Mouse (Mus musculus) MEL (cell line): ENCODE measurements around the gene Eif4e1b. TPM values are rescaled to one million over a fixed set of nuclear protein-coding genes. Genes with fewer than 3 reads are reported as not detected.

Source experiments
- DNase-seq: peaks from one replicate; pipeline ENCODE4 v3.0.0; 2011; ENCODE audit warnings: low read depth, low spot score
- H3K27ac ChIP-seq: 2 replicates; pipeline ENCODE4 v1.5.1; 2012; ENCODE audit warnings: low read depth, mild to moderate bottlenecking, control low read depth, low read length, moderate library complexity; ENCODE audit not compliant: control insufficient read depth
- H3K27me3 ChIP-seq, 2 experiments: fragments of 150-350 bp in 1 of 2; sonication (generic) in 1 of 2; 2 replicates each; pipeline ENCODE4 v1.6.1; 2012; ENCODE audit warnings: low read length in 2 of 2, mild to moderate bottlenecking in 2 of 2, improper control_type of control experiment in 1 of 2, moderate library complexity in 1 of 2; ENCODE audit not compliant: insufficient read depth in 2 of 2, control insufficient read depth in 1 of 2
- H3K36me3 ChIP-seq, 2 experiments: 2 replicates each; pipeline ENCODE4 v1.6.1; 2012 to 2014; ENCODE audit warnings: low read length in 2 of 2, improper control_type of control experiment in 1 of 2, inconsistent platforms in 1 of 2, mild to moderate bottlenecking in 1 of 2; ENCODE audit not compliant: insufficient read depth in 2 of 2, control insufficient read depth in 1 of 2
- H3K4me1 ChIP-seq, 2 experiments: fragments of 150-350 bp in 1 of 2; sonication (generic) in 1 of 2; 2 replicates each; pipeline ENCODE4 v1.6.1; 2012; ENCODE audit warnings: low read length in 2 of 2, improper control_type of control experiment in 1 of 2, mild to moderate bottlenecking in 1 of 2; ENCODE audit not compliant: insufficient read depth in 2 of 2, control insufficient read depth in 1 of 2
- H3K4me3 ChIP-seq, 2 experiments: fragments of 150-350 bp in 1 of 2; sonication (generic) in 1 of 2; 2 replicates each; pipeline ENCODE4 v1.5.1; 2012; ENCODE audit warnings: low read depth in 2 of 2, low read length in 2 of 2, mild to moderate bottlenecking in 2 of 2, moderate library complexity in 2 of 2, control low read depth in 1 of 2, improper control_type of control experiment in 1 of 2; ENCODE audit not compliant: control insufficient read depth in 1 of 2, insufficient read depth in 1 of 2
- H3K79me2 ChIP-seq: 2 replicates; pipeline ENCODE4 v1.6.1; 2012; ENCODE audit warnings: mild to moderate bottlenecking, low read length, moderate library complexity; ENCODE audit not compliant: control insufficient read depth, poor library complexity, insufficient read depth
- H3K9ac ChIP-seq: 2 replicates; pipeline ENCODE4 v1.6.1; 2012; ENCODE audit warnings: low read depth, mild to moderate bottlenecking, control low read depth, low read length, moderate library complexity; ENCODE audit not compliant: control insufficient read depth, poor library complexity, severe bottlenecking
- H3K9me3 ChIP-seq: fragments of 150-350 bp; sonication (generic); replicated peaks from 2 replicates; pipeline ENCODE4 v1.6.1; 2012; ENCODE audit warnings: mild to moderate bottlenecking, low read length, improper control_type of control experiment, moderate library complexity; ENCODE audit not compliant: insufficient read depth
- BHLHE40 ChIP-seq: IDR thresholded peaks from 2 replicates; pipeline ENCODE4 v1.6.1; 2012; ENCODE audit warnings: low read depth, mild to moderate bottlenecking, inconsistent platforms, low read length, improper control_type of control experiment, borderline replicate concordance
- CHD2 ChIP-seq: IDR thresholded peaks from 2 replicates; pipeline ENCODE4 v1.6.1; 2011; ENCODE audit warnings: low read length, improper control_type of control experiment
- E2F4 ChIP-seq: IDR thresholded peaks from 2 replicates; pipeline ENCODE4 v1.6.1; 2011; ENCODE audit warnings: low read depth, low read length, improper control_type of control experiment, borderline replicate concordance
- ELF1 ChIP-seq: IDR thresholded peaks from 2 replicates; pipeline ENCODE4 v1.6.1; 2014; ENCODE audit warnings: low read depth, mild to moderate bottlenecking, inconsistent platforms, low read length, improper control_type of control experiment, moderate library complexity
- EP300 ChIP-seq, 2 experiments: IDR thresholded peaks; 2 replicates each; pipeline ENCODE4 v1.6.1; 2011; ENCODE audit warnings: improper control_type of control experiment in 2 of 2, low read length in 2 of 2, low read depth in 1 of 2, mild to moderate bottlenecking in 1 of 2
- GATA1 ChIP-seq: IDR thresholded peaks from 2 replicates; pipeline ENCODE4 v1.6.1; 2011; ENCODE audit warnings: low read depth, low read length, improper control_type of control experiment
- HCFC1 ChIP-seq: IDR thresholded peaks from 2 replicates; pipeline ENCODE4 v1.6.1; 2012; ENCODE audit warnings: low read depth, mild to moderate bottlenecking, inconsistent platforms, low read length, improper control_type of control experiment, moderate library complexity
- JUND ChIP-seq: IDR thresholded peaks from 2 replicates; pipeline ENCODE4 v1.6.1; 2011; ENCODE audit warnings: low read depth, mild to moderate bottlenecking, improper control_type of control experiment, low read length
- KAT2A ChIP-seq: conservative IDR thresholded peaks from 2 replicates; pipeline ENCODE4 v1.6.1; 2012; ENCODE audit warnings: low read depth, low read length, improper control_type of control experiment, inconsistent platforms
- MAFK ChIP-seq: IDR thresholded peaks from 2 replicates; pipeline ENCODE4 v1.6.1; 2011; ENCODE audit warnings: low read depth, mild to moderate bottlenecking, low read length, improper control_type of control experiment, borderline replicate concordance
- MAZ ChIP-seq: IDR thresholded peaks from 2 replicates; pipeline ENCODE4 v1.6.1; 2012; ENCODE audit warnings: low read depth, mild to moderate bottlenecking, inconsistent platforms, low read length, improper control_type of control experiment
- MXI1 ChIP-seq: IDR thresholded peaks from 2 replicates; pipeline ENCODE4 v1.6.1; 2011; ENCODE audit warnings: mild to moderate bottlenecking, low read depth, low read length, improper control_type of control experiment
- MYB ChIP-seq: IDR thresholded peaks from 2 replicates; pipeline ENCODE4 v1.6.1; 2011; ENCODE audit warnings: mild to moderate bottlenecking, low read depth, low read length, improper control_type of control experiment
- MYC ChIP-seq: IDR thresholded peaks from 2 replicates; pipeline ENCODE4 v1.6.1; 2011; ENCODE audit warnings: low read depth, mild to moderate bottlenecking, low read length, improper control_type of control experiment, moderate library complexity
- NRF1 ChIP-seq: IDR thresholded peaks from 2 replicates; pipeline ENCODE4 v1.6.1; 2014; ENCODE audit warnings: low read depth, mild to moderate bottlenecking, inconsistent platforms, low read length, improper control_type of control experiment, moderate library complexity; ENCODE audit not compliant: poor library complexity, insufficient read depth, severe bottlenecking
- POLR2A ChIP-seq, 2 experiments: IDR thresholded peaks; 2 replicates each; pipeline ENCODE4 v1.6.1; 2011 to 2012; ENCODE audit warnings: low read length in 2 of 2, mild to moderate bottlenecking in 2 of 2, control low read depth in 1 of 2, improper control_type of control experiment in 1 of 2, low read depth in 1 of 2, moderate library complexity in 1 of 2; ENCODE audit not compliant: control insufficient read depth in 1 of 2, insufficient read depth in 1 of 2, poor library complexity in 1 of 2
- POLR2AphosphoS2 ChIP-seq: IDR thresholded peaks from 2 replicates; pipeline ENCODE4 v1.6.1; 2011; ENCODE audit warnings: low read length, improper control_type of control experiment
- POLR2AphosphoS5 ChIP-seq: IDR thresholded peaks from 2 replicates; pipeline ENCODE4 v1.6.1; 2012; ENCODE audit warnings: low read depth, borderline replicate concordance, mild to moderate bottlenecking, inconsistent platforms, low read length, moderate library complexity, mixed read lengths
- RAD21 ChIP-seq: IDR thresholded peaks from 2 replicates; pipeline ENCODE4 v1.6.1; 2011; ENCODE audit warnings: mild to moderate bottlenecking, low read depth, low read length, improper control_type of control experiment
- RCOR1 ChIP-seq: IDR thresholded peaks from 2 replicates; pipeline ENCODE4 v1.6.1; 2012; ENCODE audit warnings: low read depth, mild to moderate bottlenecking, inconsistent platforms, low read length, improper control_type of control experiment
- SIN3A ChIP-seq: IDR thresholded peaks from 2 replicates; pipeline ENCODE4 v1.6.1; 2012; ENCODE audit warnings: low read length, improper control_type of control experiment, inconsistent platforms
- SMC3 ChIP-seq: IDR thresholded peaks from 2 replicates; pipeline ENCODE4 v1.6.1; 2011; ENCODE audit warnings: low read depth, low read length, improper control_type of control experiment
- TBP ChIP-seq: IDR thresholded peaks from 2 replicates; pipeline ENCODE4 v1.8.0; 2011; ENCODE audit warnings: low read depth, low read length, improper control_type of control experiment
- UBTF ChIP-seq: IDR thresholded peaks from 2 replicates; pipeline ENCODE4 v1.6.1; 2012; ENCODE audit warnings: low read depth, mild to moderate bottlenecking, inconsistent platforms, low read length, improper control_type of control experiment, moderate library complexity, borderline replicate concordance; ENCODE audit not compliant: insufficient read depth
- ZKSCAN1 ChIP-seq: IDR thresholded peaks from 2 replicates; pipeline ENCODE4 v1.6.1; 2012; ENCODE audit warnings: low read depth, mild to moderate bottlenecking, inconsistent platforms, low read length, improper control_type of control experiment, moderate library complexity
- polyA plus RNA-seq, 2 experiments: library from polyadenylated mRNA; stranded (reverse) in 1 of 2; unstranded in 1 of 2; fragments of >175 nt in 1 of 2; fragments of >200 nt in 1 of 2; gene quantifications; 2 replicates each; pipeline versions ENCODE4 v1.2.1 to v1.2.4; 2012; ENCODE audit warnings: low replicate concordance in 2 of 2, low read depth in 1 of 2; ENCODE audit not compliant: insufficient read length in 2 of 2, insufficient read depth in 1 of 2, missing spikeins in 1 of 2
- total RNA-seq: library from RNA; depleted of rRNA; stranded (reverse); fragments of 300-350 nt; gene quantifications from 2 replicates; pipeline ENCODE4 v1.2.3, GENCODE M21; 2012

Eif4e1b gene
- total and polyA plus RNA-seq, 3 experiments = not detected

- no peak for DNase-seq
- Histone ChIP-seq H3K27ac (no peak overlapping the region), H3K27me3 (no peaks in the 10 kb centered on the region), H3K36me3 (no peaks in the 10 kb centered on the region), H3K4me3 (no peak overlapping the region), H3K9me3 (no peaks in the 10 kb centered on the region)
- TF ChIP-seq MYC = no peak
- TF ChIP-seq UBTF = no peak
- TF ChIP-seq POLR2AphosphoS5 = no peak
- TF ChIP-seq BHLHE40 = no peak
- TF ChIP-seq SIN3A = no peak
- TF ChIP-seq MAFK = no peak
- TF ChIP-seq ELF1 = no peak
- TF ChIP-seq NRF1 = no peak
- no peak for TF ChIP-seq GATA1
- no peak for TF ChIP-seq JUND
- no peak for TF ChIP-seq E2F4
- TF ChIP-seq POLR2AphosphoS2 = no peak
- TF ChIP-seq MYB = no peak
- no peak for TF ChIP-seq CHD2
- TF ChIP-seq KAT2A = no peak
- TF ChIP-seq, all 39 proteins: peak for 0
- Histone ChIP-seq H3K9ac (no peak overlapping the region), H3K79me2 (no peaks in the 10 kb centered on the region), H3K4me1 (no peaks in the 10 kb centered on the region)
Observed at GRCm38 (mm10) chr13:54737488-54738212, 46.1 kb upstream of the Eif4e1b start.

- Histone ChIP-seq H3K27me3 (no peaks in the 10 kb centered on the region), H3K4me3 (no peak overlapping the region), H3K79me2 (no peaks in the 10 kb centered on the region), H3K9me3 (no peaks in the 10 kb centered on the region), H3K9ac (no peak overlapping the region), H3K36me3 (no peaks in the 10 kb centered on the region), H3K27ac (no peak overlapping the region), H3K4me1 (no peaks in the 10 kb centered on the region)
- TF ChIP-seq SMC3 = no peak
- no peak for TF ChIP-seq SIN3A
- no peak for TF ChIP-seq MAZ
- no peak for TF ChIP-seq TBP
- no peak for TF ChIP-seq RAD21
- TF ChIP-seq ZKSCAN1 = no peak
- TF ChIP-seq POLR2A (IDR thresholded peaks at IDR 0.05; ENCODE audit: control insufficient read depth in 1 of 2, insufficient read depth in 1 of 2, low read depth in 1 of 2, low read length in 2 of 2, poor library complexity in 1 of 2) = no peak
- TF ChIP-seq EP300 (IDR thresholded peaks at IDR 0.05; ENCODE audit: low read depth in 1 of 2, low read length in 2 of 2) = no peak
- no peak for TF ChIP-seq MYC
- TF ChIP-seq RCOR1 = no peak
- no peak for TF ChIP-seq MXI1
- no peak for TF ChIP-seq HCFC1
- no peak for DNase-seq
Observed at GRCm38 (mm10) chr13:54738213-54738601, 45.6 kb upstream of the Eif4e1b start.
